Mouse (Mus musculus) forebrain, embryonic 11.5 days (tissue): ENCODE data around the gene Bcl11b. TPM values are rescaled to one million over a fixed set of nuclear protein-coding genes. Genes with fewer than 3 reads are reported as not detected.

Experiments
- ATAC-seq: fragments of 200-750 bp; cut with Nextera tagmentation; replicated peaks from 2 replicates; pipeline ENCODE4 v1.8.0; 2017; ENCODE audit warnings: moderate TSS enrichment; ENCODE audit not compliant: low FRiP score
- DNase-seq: peaks from one replicate; pipeline ENCODE4 v3.0.0-alpha.2; 2017; ENCODE audit warnings: low spot score
- H3K27ac ChIP-seq: fragments of 300-500 bp; sonication (generic); 2 replicates; pipeline ENCODE4 v1.5.1; 2014; ENCODE audit warnings: low read depth, low read length
- H3K27me3 ChIP-seq: fragments of 300-500 bp; sonication (generic); 2 replicates; pipeline ENCODE4 v1.6.1; 2014; ENCODE audit warnings: mild to moderate bottlenecking, low read length, mixed read lengths; ENCODE audit not compliant: control insufficient read depth, insufficient read depth
- H3K36me3 ChIP-seq: fragments of 300-500 bp; sonication (generic); 2 replicates; pipeline ENCODE4 v1.6.1; 2014; ENCODE audit warnings: mild to moderate bottlenecking, low read length, moderate library complexity, mixed read lengths; ENCODE audit not compliant: control insufficient read depth, insufficient read depth
- H3K4me1 ChIP-seq: fragments of 300-500 bp; sonication (generic); replicated peaks from 2 replicates; pipeline ENCODE4 v1.6.1; 2014; ENCODE audit warnings: low read length, mixed read lengths; ENCODE audit not compliant: control insufficient read depth, insufficient read depth
- H3K4me2 ChIP-seq: fragments of 300-500 bp; sonication (generic); 2 replicates; pipeline ENCODE4 v1.6.1; 2014; ENCODE audit warnings: low read depth, mild to moderate bottlenecking, low read length, moderate library complexity, mixed read lengths; ENCODE audit not compliant: severe bottlenecking
- H3K4me3 ChIP-seq: fragments of 300-500 bp; sonication (generic); 2 replicates; pipeline ENCODE4 v1.5.1; 2014; ENCODE audit warnings: low read depth, low read length
- H3K9ac ChIP-seq: fragments of 300-500 bp; sonication (generic); 2 replicates; pipeline ENCODE4 v1.6.1; 2014; ENCODE audit warnings: low read length
- H3K9me3 ChIP-seq: fragments of 300-500 bp; sonication (generic); 2 replicates; pipeline ENCODE4 v1.6.1; 2016; ENCODE audit warnings: low read length, mixed read lengths; ENCODE audit not compliant: control insufficient read depth
- WGBS: fragments of 180-500 bp; shearing (Covaris S2); extraction: QIAGEN DNeasy Blood & Tissue Kit; methylation state at CpG from one replicate; pipeline ENCODE4 v1.1.7; 2014; 5-methylcytosine and 5-hydroxymethylcytosine counted together
- polyA plus RNA-seq: library from polyadenylated mRNA; unstranded; fragments of >200 nt; fragmentation: Nextera tagmentation; extraction: Ambion mirVana; gene quantifications from 2 replicates; pipeline ENCODE4 v1.2.1, GENCODE M21; 2014

Bcl11b gene
- polyA plus RNA-seq, 1 experiment from 2014 or later: 19.4 TPM

- DNase-seq: peak; percentile 38
- no peaks in the 10 kb centered on the region for H3K36me3 ChIP-seq
- 0 out of 2 replicates have a peak overlapping the region, but pooled peaks have one; percentile 25 for H3K27ac ChIP-seq
- 63% methylated on average over 6 of the region's 6 CpGs for WGBS
- H3K4me3 ChIP-seq: no peak overlapping the region
- H3K27me3 ChIP-seq: no peaks in the 10 kb centered on the region
- H3K9me3 ChIP-seq: no peaks in the 10 kb centered on the region
- no peak for ATAC-seq
- H3K9ac ChIP-seq: no peak overlapping the region
- H3K4me2 ChIP-seq: no peak overlapping the region
- peaks cover 4% of the 10 kb centered on the region; the same call in 1 of the 2 replicates for H3K4me1 ChIP-seq
These were observed 118.9 kb downstream of the Bcl11b start for GRCm38 (mm10) chr12:107884330-107885065.

DNA sequence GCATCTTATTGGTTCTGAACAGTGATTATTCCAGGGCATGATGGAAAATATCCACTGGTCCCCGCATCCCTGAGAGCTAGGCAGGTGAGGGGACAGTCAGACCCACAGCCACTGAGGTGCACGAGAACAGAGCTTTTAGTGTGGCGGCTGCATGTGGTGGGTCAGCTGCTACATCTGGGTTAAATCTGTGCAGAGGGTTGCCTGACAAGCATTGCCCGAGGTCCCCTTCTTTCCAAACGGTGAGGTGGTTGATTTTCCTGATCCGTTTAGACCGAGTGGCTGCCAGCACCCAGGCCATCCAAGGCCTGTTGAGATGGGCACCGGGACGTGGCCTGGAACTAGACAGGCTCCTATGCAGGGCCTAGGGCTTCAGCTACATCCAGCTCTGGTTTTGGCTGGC lies 121.7 kb downstream of the Bcl11b start:
- no peak overlapping the region for H3K4me2 ChIP-seq
- no peak overlapping the region for H3K4me3 ChIP-seq
- H3K4me1 ChIP-seq: peaks cover 1% of the 10 kb centered on the region; the same call in 1 of the 2 replicates
- 76% methylated on average over 9 of the region's 9 CpGs for WGBS
- H3K9ac ChIP-seq: no peak overlapping the region
- ATAC-seq: no peak
- no peaks in the 10 kb centered on the region for H3K27me3 ChIP-seq
- no peak overlapping the region for H3K27ac ChIP-seq
- peak; percentile 40 for DNase-seq
- no peaks in the 10 kb centered on the region for H3K9me3 ChIP-seq
- H3K36me3 ChIP-seq: no peaks in the 10 kb centered on the region

DNA sequence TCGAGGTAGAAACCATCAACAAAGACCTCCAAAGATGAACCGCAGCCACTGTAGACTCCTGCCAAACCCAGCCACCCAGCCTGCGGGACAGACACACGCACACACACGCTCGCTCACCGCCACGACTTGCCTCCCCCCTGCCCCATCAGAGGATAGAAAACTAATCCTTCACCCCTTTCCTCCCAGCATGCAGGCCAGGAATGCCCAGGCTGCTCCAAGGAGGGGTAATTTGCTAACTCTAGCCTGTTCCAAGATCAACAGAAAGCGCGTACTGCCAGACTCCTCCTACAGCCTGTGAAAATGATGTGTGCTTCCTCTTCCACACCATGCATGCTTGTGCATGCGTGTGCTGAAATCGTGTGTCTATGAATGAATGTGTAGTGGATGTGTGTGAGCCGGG lies 122.7 kb downstream of the Bcl11b start:
- Histone ChIP-seq H3K4me3 (no peak overlapping the region), H3K27me3 (no peaks in the 10 kb centered on the region), H3K36me3 (no peaks in the 10 kb centered on the region), H3K27ac (no peak overlapping the region), H3K9me3 (no peaks in the 10 kb centered on the region), H3K9ac (no peak overlapping the region), H3K4me1 (peaks cover 1% of the 10 kb centered on the region; the same call in 1 of the 2 replicates), H3K4me2 (no peak overlapping the region)
- WGBS: 91% methylated on average over 13 of the region's 13 CpGs
- DNase-seq (peak; percentile 33), ATAC-seq (no peak)

- no peak overlapping the region for H3K9ac ChIP-seq
- H3K4me1 ChIP-seq: no peaks in the 10 kb centered on the region; the same call in 1 of the 2 replicates
- ATAC-seq: no peak
- H3K36me3 ChIP-seq: no peaks in the 10 kb centered on the region
- no peaks in the 10 kb centered on the region for H3K27me3 ChIP-seq
- H3K4me3 ChIP-seq: no peak overlapping the region
- H3K4me2 ChIP-seq: no peak overlapping the region
- no peaks in the 10 kb centered on the region for H3K9me3 ChIP-seq
- H3K27ac ChIP-seq: no peak overlapping the region
- DNase-seq: peak; percentile 45
- 79% methylated on average over 16 of the region's 16 CpGs for WGBS
These were observed 124.2 kb downstream of the Bcl11b start for GRCm38 (mm10) chr12:107879114-107879777.

- Histone ChIP-seq H3K36me3 (no peaks in the 10 kb centered on the region), H3K4me2 (no peak overlapping the region), H3K27ac (no peak overlapping the region), H3K4me3 (no peak overlapping the region), H3K9me3 (no peaks in the 10 kb centered on the region; the same call in 1 of the 2 replicates), H3K9ac (no peak overlapping the region), H3K27me3 (no peaks in the 10 kb centered on the region), H3K4me1 (no peaks in the 10 kb centered on the region)
- ATAC-seq (no peak), DNase-seq (peak; percentile 24)
- 89% methylated on average over 9 of the region's 9 CpGs for WGBS
These were observed 127.2 kb downstream of the Bcl11b start for GRCm38 (mm10) chr12:107876237-107876636.

GRCm38 (mm10) chr12:107874467-107875142 lies 128.8 kb downstream of the Bcl11b start:
- WGBS: 95% methylated on average over 27 of the region's 27 CpGs
- Histone ChIP-seq H3K4me2 (no peak overlapping the region), H3K27ac (no peak overlapping the region), H3K9me3 (no peaks in the 10 kb centered on the region; the same call in 1 of the 2 replicates), H3K36me3 (no peaks in the 10 kb centered on the region), H3K9ac (no peak overlapping the region), H3K4me1 (no peaks in the 10 kb centered on the region), H3K4me3 (no peak overlapping the region), H3K27me3 (no peaks in the 10 kb centered on the region)
- DNase-seq (peak; percentile 48), ATAC-seq (no peak)

DNA sequence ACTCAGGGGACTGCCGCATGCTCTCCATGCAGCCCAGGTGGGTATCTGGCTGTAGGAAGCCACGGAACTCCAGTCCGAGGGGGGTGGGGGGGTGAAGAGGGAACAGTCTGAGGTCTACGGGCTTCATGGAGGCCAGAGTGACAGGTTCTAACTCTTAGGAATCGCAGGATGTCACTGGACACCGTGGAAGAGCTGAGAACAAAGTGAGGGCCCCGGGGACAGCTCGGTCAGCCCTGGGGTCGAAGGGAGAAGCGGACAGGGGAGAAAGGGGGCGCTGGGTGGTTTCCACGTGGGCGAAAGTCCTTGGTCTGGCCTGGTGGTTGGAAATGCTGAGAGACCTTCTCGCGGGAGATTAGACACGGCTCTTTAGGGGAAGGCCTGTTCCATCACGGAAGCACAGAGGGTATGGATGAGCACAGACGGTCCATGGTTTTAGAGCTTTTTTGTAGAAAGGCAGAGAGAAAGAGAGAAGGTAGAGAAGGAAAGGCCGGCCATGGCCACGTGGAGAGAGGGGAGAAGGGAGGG lies 133.8 kb downstream of the Bcl11b start:
- no peaks in the 10 kb centered on the region for H3K27me3 ChIP-seq
- peak; percentile 42 for DNase-seq
- H3K36me3 ChIP-seq: no peaks in the 10 kb centered on the region
- 86% methylated on average over 20 of the region's 20 CpGs for WGBS
- H3K4me3 ChIP-seq: no peak overlapping the region
- H3K4me2 ChIP-seq: no peak overlapping the region
- no peak overlapping the region for H3K9ac ChIP-seq
- no peak for ATAC-seq
- no peak overlapping the region for H3K27ac ChIP-seq
- H3K4me1 ChIP-seq: no peaks in the 10 kb centered on the region
- H3K9me3 ChIP-seq: no peaks in the 10 kb centered on the region; the same call in 1 of the 2 replicates

DNA sequence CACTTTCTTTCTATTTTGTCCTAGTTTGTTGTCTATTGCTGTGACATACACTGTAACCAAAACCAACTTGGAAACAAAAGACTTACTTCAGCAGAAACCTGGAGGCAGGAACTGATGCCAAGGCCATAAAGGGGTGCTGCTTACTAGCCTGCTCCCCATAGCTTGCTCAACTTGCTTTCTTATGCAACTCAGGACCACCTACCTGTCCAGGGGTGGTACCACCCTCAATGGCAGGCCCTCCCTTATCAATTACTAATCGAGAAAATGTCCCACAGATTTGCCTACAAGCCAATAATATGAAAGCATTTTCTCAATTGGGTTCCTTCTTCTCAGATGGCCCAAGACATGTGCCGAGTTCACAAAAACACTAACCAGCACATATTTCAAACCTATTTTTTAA lies 135.1 kb downstream of the Bcl11b start:
- H3K27ac ChIP-seq: no peak overlapping the region
- no peak overlapping the region for H3K4me3 ChIP-seq
- ATAC-seq (no peak), DNase-seq (peak; percentile 14)
- no peak overlapping the region for H3K4me2 ChIP-seq
- H3K27me3 ChIP-seq: no peaks in the 10 kb centered on the region
- no peaks in the 10 kb centered on the region; the same call in 1 of the 2 replicates for H3K9me3 ChIP-seq
- H3K36me3 ChIP-seq: no peaks in the 10 kb centered on the region
- H3K4me1 ChIP-seq: no peaks in the 10 kb centered on the region
- 87% methylated on average over 2 of the region's 2 CpGs for WGBS
- no peak overlapping the region for H3K9ac ChIP-seq
